Mouse (Mus musculus) myocyte (in vitro differentiated cells): ENCODE measurements around the gene Sh3kbp1.

Source experiments
- CEBPB ChIP-seq: IDR thresholded peaks from 2 replicates; pipeline ENCODE4 v1.6.1; 2011; ENCODE audit warnings: mild to moderate bottlenecking, moderate library complexity; ENCODE audit not compliant: poor library complexity, insufficient read depth, severe bottlenecking
- MAX ChIP-seq: IDR thresholded peaks from one replicate; pipeline ENCODE4 v1.6.1; 2011; ENCODE audit warnings: low read depth, mild to moderate bottlenecking, control low read depth
- MYOD1 ChIP-seq, 3 experiments: IDR thresholded peaks; one replicate each; pipeline ENCODE4 v1.6.1; 2011; ENCODE audit warnings: control low read depth in 2 of 3, low read depth in 2 of 3, mild to moderate bottlenecking in 2 of 3, moderate library complexity in 1 of 3; ENCODE audit not compliant: insufficient read length in 2 of 3, control insufficient read depth in 1 of 3
- MYOG ChIP-seq, 3 experiments: IDR thresholded peaks; one replicate each; pipeline ENCODE4 v1.6.1; 2011; ENCODE audit warnings: control low read depth in 2 of 3, low read depth in 2 of 3, mild to moderate bottlenecking in 2 of 3; ENCODE audit not compliant: insufficient read length in 2 of 3, control insufficient read depth in 1 of 3, insufficient read depth in 1 of 3
- POLR2A ChIP-seq: IDR thresholded peaks from one replicate; pipeline ENCODE4 v1.6.1; 2011; ENCODE audit warnings: low read depth, mild to moderate bottlenecking, control low read depth, moderate library complexity; ENCODE audit not compliant: insufficient read length
- POLR2AphosphoS2 ChIP-seq: IDR thresholded peaks from one replicate; pipeline ENCODE4 v1.6.1; 2011; ENCODE audit warnings: low read depth, control low read depth; ENCODE audit not compliant: insufficient read length
- REST ChIP-seq: IDR thresholded peaks from one replicate; pipeline ENCODE4 v1.6.1; 2011; ENCODE audit warnings: mild to moderate bottlenecking, control low read depth, moderate library complexity; ENCODE audit not compliant: insufficient read depth, insufficient read length
- SRF ChIP-seq: IDR thresholded peaks from one replicate; pipeline ENCODE4 v1.6.1; 2011; ENCODE audit warnings: low read depth; ENCODE audit not compliant: control insufficient read depth, insufficient read length
- TCF12 ChIP-seq: IDR thresholded peaks from one replicate; pipeline ENCODE4 v1.6.1; 2011; ENCODE audit warnings: mild to moderate bottlenecking, control low read depth; ENCODE audit not compliant: poor library complexity, insufficient read depth, severe bottlenecking
- TCF3 ChIP-seq: IDR thresholded peaks from one replicate; pipeline ENCODE4 v1.6.1; 2011; ENCODE audit warnings: low read depth, control low read depth; ENCODE audit not compliant: insufficient read length
- USF1 ChIP-seq: IDR thresholded peaks from one replicate; pipeline ENCODE4 v1.6.1; 2011; ENCODE audit warnings: low read depth, mild to moderate bottlenecking, control low read depth, moderate library complexity

DNA sequence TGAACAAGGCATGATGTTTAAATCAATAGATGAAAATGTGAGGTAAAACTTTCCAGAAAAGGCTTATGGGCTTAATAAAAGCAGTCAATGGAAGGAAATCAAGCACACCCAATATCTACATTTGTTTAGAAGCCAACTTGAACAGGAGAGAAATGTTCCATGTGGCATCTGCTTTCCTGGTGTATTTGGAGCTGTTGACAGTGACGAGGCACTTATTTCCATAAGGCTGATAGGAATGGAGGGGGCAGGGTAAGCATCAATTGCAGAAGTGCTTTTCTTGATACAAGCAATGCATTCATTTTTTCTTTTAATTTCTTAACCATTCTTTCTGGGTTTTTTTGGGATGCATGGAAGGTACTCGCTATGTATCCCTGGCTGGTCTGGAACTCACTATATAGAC, 106.9 kb downstream of the Sh3kbp1 start:
- TF ChIP-seq POLR2A, result no peak
- TF ChIP-seq TCF12, result no peak
- no peak for TF ChIP-seq USF1
- no peak for TF ChIP-seq MYOD1 (IDR thresholded peaks at IDR 0.05; ENCODE audit: control insufficient read depth in 1 of 3, insufficient read length in 2 of 3, low read depth in 2 of 3)
- TF ChIP-seq MYOG (IDR thresholded peaks at IDR 0.05; ENCODE audit: control insufficient read depth in 1 of 3, insufficient read depth in 1 of 3, insufficient read length in 2 of 3, low read depth in 2 of 3), result no peak
- TF ChIP-seq POLR2AphosphoS2, result no peak
- no peak for TF ChIP-seq REST
- no peak for TF ChIP-seq CEBPB
- no peak for TF ChIP-seq SRF
- no peak for TF ChIP-seq TCF3
- TF ChIP-seq MAX, result no peak
